Mouse (Mus musculus): Measurements from ENCODE around the gene Ten1.

DNA sequence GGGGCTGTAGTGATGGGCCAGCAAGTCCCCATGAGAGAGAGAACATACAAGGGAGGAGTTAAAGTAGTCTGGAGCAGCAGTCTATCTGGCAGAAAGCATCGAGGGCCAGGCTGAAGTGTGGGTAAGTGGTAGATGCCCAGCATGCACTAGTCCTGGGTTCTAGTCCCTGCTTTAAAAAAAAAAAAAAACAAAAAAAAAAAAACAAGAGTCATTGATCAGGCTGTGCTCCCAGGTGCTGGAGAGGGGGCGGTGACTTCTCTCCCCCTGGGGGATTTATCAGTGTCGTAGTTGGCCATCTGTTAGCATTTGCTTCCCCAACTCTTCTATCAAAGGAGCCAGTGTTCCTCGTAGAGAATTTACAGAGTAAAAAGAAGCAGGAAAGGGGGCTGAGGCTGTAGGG lies 8.0 kb downstream of the Ten1 start:
- TF ChIP-seq CTCF (conservative IDR thresholded peaks at IDR 0.05; ENCODE audit: low read length): no peak
- TF ChIP-seq POU5F1 (IDR thresholded peaks at IDR 0.05; ENCODE audit: borderline replicate concordance, low read length): no peak

All from E14TG2a.4 (cell line).